Mouse (Mus musculus): ENCODE results near the gene 4930507D05Rik. TPM values are rescaled to one million over a fixed set of nuclear protein-coding genes. Genes with fewer than 3 reads are reported as not detected.

4930507D05Rik gene
- polyA plus RNA-seq, 1 experiment from 2014 or later: 1.2 TPM

- Histone ChIP-seq H3K4me1 (ENCODE audit: control insufficient read depth, insufficient read depth, low read length) (no peaks in the 10 kb centered on the region), H3K36me3 (replicated peaks; ENCODE audit: control insufficient read depth, insufficient read depth, low read depth, low read length) (no peaks in the 10 kb centered on the region), H3K4me2 (ENCODE audit: low read depth, low read length) (no peak overlapping the region), H3K27ac (replicated peaks; ENCODE audit: low read depth, low read length) (no peak overlapping the region), H3K4me3 (ENCODE audit: low read depth, low read length) (no peak overlapping the region), H3K9me3 (replicated peaks; ENCODE audit: control insufficient read depth, low read length) (no peaks in the 10 kb centered on the region), H3K27me3 (ENCODE audit: control insufficient read depth, insufficient read depth, low read length) (no peaks in the 10 kb centered on the region), H3K9ac (replicated peaks; ENCODE audit: low read length) (no peak overlapping the region)
- ATAC-seq (replicated peaks; ENCODE audit: insufficient number of reproducible peaks, low FRiP score, low TSS enrichment, low read depth): no peak
- WGBS: 52% methylated on average over 7 of the region's 7 CpGs
- DNase-seq (ENCODE audit: low spot score): no peak
Measured at GRCm38 (mm10) chr10:62418831-62419356, 30.4 kb upstream of the 4930507D05Rik start.

- ATAC-seq (replicated peaks; ENCODE audit: insufficient number of reproducible peaks, low FRiP score, low TSS enrichment, low read depth) (no peak), DNase-seq (ENCODE audit: low spot score) (no peak)
- H3K27ac ChIP-seq (replicated peaks; ENCODE audit: low read depth, low read length): no peak overlapping the region
- H3K36me3 ChIP-seq (replicated peaks; ENCODE audit: control insufficient read depth, insufficient read depth, low read depth, low read length): no peaks in the 10 kb centered on the region
- no peak overlapping the region for H3K9ac ChIP-seq (replicated peaks; ENCODE audit: low read length)
- no peaks in the 10 kb centered on the region for H3K27me3 ChIP-seq (ENCODE audit: control insufficient read depth, insufficient read depth, low read length)
- no peaks in the 10 kb centered on the region for H3K4me1 ChIP-seq (ENCODE audit: control insufficient read depth, insufficient read depth, low read length)
- H3K4me2 ChIP-seq (ENCODE audit: low read depth, low read length): no peak overlapping the region
- no peak overlapping the region for H3K4me3 ChIP-seq (ENCODE audit: low read depth, low read length)
- H3K9me3 ChIP-seq (replicated peaks; ENCODE audit: control insufficient read depth, low read length): no peaks in the 10 kb centered on the region
- 68% methylated on average over 5 of the region's 5 CpGs for WGBS
Measured at GRCm38 (mm10) chr10:62419422-62419821, 29.9 kb upstream of the 4930507D05Rik start.

DNA sequence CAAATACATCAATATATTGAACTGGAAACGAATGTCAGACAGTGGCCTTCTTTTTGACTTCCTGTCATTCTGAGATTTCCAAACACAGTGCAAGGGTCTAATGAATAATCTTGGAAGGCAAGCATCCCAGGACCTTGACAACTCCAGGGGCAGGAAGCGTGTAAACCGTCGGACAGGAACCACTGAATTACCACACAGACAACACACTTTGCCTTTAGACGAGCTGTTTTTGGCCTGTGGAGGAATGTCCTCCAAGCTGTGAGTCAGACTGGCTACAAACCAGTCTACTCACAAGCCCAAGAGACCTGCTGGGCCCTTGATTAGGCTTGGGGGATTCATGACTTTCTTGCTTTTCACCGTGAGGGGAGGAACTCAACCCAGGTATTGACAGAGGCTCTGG, 28.9 kb upstream of the 4930507D05Rik start:
- Histone ChIP-seq H3K9ac (replicated peaks; ENCODE audit: low read length) (no peak overlapping the region), H3K27ac (replicated peaks; ENCODE audit: low read depth, low read length) (no peak overlapping the region), H3K4me1 (ENCODE audit: control insufficient read depth, insufficient read depth, low read length) (no peaks in the 10 kb centered on the region), H3K4me3 (ENCODE audit: low read depth, low read length) (no peak overlapping the region), H3K4me2 (ENCODE audit: low read depth, low read length) (no peak overlapping the region), H3K27me3 (ENCODE audit: control insufficient read depth, insufficient read depth, low read length) (no peaks in the 10 kb centered on the region), H3K9me3 (replicated peaks; ENCODE audit: control insufficient read depth, low read length) (no peaks in the 10 kb centered on the region), H3K36me3 (replicated peaks; ENCODE audit: control insufficient read depth, insufficient read depth, low read depth, low read length) (no peaks in the 10 kb centered on the region)
- DNase-seq (ENCODE audit: low spot score): no peak
- ATAC-seq (replicated peaks; ENCODE audit: insufficient number of reproducible peaks, low FRiP score, low TSS enrichment, low read depth): no peak
- 72% methylated on average over 6 of the region's 6 CpGs for whole genome bisulfite sequencing

DNA sequence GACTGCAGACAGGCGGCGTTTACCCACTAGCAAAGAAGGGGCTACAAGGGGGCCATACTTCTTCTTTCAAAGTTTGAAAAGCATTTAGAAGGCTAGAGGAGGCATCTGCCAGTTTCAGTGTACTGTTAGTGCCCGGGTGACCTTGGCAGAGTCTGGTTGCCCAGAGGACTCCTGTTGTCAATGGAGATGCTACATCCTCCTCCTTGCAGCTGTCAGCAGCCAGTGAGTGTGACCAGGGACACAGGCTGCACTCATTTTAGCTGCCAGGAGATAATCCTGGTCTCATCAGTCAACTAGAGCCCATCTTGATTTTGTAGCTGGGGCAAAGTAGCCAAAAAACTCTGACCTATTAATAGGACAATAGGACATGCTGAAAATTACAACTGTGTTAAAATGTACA, 28.2 kb upstream of the 4930507D05Rik start:
- Histone ChIP-seq H3K27ac (replicated peaks; ENCODE audit: low read depth, low read length) (no peak overlapping the region), H3K4me2 (ENCODE audit: low read depth, low read length) (no peak overlapping the region), H3K4me1 (ENCODE audit: control insufficient read depth, insufficient read depth, low read length) (no peaks in the 10 kb centered on the region), H3K27me3 (ENCODE audit: control insufficient read depth, insufficient read depth, low read length) (no peaks in the 10 kb centered on the region), H3K36me3 (replicated peaks; ENCODE audit: control insufficient read depth, insufficient read depth, low read depth, low read length) (no peaks in the 10 kb centered on the region), H3K9ac (replicated peaks; ENCODE audit: low read length) (no peak overlapping the region), H3K9me3 (replicated peaks; ENCODE audit: control insufficient read depth, low read length) (no peaks in the 10 kb centered on the region), H3K4me3 (ENCODE audit: low read depth, low read length) (no peak overlapping the region)
- ATAC-seq (replicated peaks; ENCODE audit: insufficient number of reproducible peaks, low FRiP score, low TSS enrichment, low read depth): no peak
- DNase-seq (ENCODE audit: low spot score): no peak
- 84% methylated on average over 3 of the region's 3 CpGs for WGBS

DNA sequence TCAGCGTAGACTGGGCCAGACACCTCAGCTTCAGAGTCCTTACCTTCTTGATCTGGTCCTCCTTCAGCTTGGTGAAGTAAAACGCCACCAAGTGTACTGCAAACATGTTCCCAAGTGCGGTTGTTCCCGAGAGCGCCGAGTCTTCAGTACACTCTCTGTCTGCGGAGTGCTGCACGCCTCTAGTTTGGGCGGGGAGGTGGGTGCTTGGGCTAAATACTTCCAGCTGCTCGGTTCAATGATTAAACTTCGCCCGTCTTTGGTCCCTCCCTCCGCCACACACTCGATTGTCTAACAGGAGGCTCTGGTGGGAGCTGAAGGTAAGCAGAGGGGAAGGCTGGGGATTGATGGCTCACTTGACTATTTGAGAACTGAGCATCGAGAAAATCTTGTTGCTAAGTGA, 27.0 kb upstream of the 4930507D05Rik start, which contains the start of gene Hkdc1:
Hkdc1 (minus strand) TSS at position 237 of the 400 bp plus-strand sequence.
- Histone ChIP-seq H3K9me3 (replicated peaks; ENCODE audit: control insufficient read depth, low read length) (no peaks in the 10 kb centered on the region), H3K4me2 (ENCODE audit: low read depth, low read length) (no peak within 1 kb of the TSS), H3K36me3 (replicated peaks; ENCODE audit: control insufficient read depth, insufficient read depth, low read depth, low read length) (no peaks in the 10 kb centered on the region), H3K27me3 (ENCODE audit: control insufficient read depth, insufficient read depth, low read length) (no peaks in the 10 kb centered on the region), H3K4me3 (ENCODE audit: low read depth, low read length) (no peak within 1 kb of the TSS), H3K27ac (replicated peaks; ENCODE audit: low read depth, low read length) (no peak within 1 kb of the TSS), H3K4me1 (ENCODE audit: control insufficient read depth, insufficient read depth, low read length) (no peaks in the 10 kb centered on the region), H3K9ac (replicated peaks; ENCODE audit: low read length) (no peak within 1 kb of the TSS)
- ATAC-seq (replicated peaks; ENCODE audit: insufficient number of reproducible peaks, low FRiP score, low TSS enrichment, low read depth) (no peak; the same call in 1 of the 2 replicates), DNase-seq (ENCODE audit: low spot score) (peak; percentile 73)
- WGBS: 36% methylated on average over 15 of the region's 15 CpGs

DNA sequence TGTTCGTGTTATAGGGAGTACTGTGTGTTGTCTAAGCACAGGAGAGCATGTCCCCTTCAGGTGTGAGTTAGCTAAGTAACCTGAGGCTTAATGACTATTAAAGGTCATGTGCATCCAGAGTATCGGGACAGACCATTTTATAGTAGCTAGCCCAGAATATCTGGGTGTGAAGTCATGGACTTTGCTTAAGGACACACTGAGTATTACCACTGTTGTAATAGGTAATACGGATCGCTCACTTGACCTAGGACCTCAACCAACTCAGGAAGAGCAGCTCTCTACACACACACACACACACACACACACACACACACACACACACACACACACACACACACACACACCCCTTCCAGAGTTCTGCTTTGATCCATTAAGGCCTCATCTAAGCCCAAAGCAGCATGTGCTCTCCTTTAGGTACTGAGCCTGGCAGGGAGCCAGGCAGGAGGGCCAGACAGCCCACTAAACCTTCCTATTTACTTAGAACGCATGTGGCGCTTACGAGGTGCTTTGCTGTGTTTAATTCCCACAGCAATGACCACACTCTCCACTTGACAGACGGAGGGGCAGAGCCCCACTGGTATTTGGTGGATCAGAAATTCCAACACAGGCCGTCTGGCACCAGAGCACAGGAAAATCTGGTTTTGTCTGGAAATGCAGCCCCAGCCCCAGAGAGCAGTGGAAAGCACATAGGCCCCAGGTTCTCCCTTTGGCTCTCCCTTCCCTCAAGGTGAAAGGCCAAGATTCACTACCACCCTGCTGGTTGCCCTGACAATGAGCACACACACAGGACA, 24.0 kb upstream of the 4930507D05Rik start:
- Histone ChIP-seq H3K4me1 (ENCODE audit: control insufficient read depth, insufficient read depth, low read length) (no peaks in the 10 kb centered on the region), H3K9ac (replicated peaks; ENCODE audit: low read length) (no peak overlapping the region), H3K4me3 (ENCODE audit: low read depth, low read length) (no peak overlapping the region), H3K9me3 (replicated peaks; ENCODE audit: control insufficient read depth, low read length) (no peaks in the 10 kb centered on the region), H3K27ac (replicated peaks; ENCODE audit: low read depth, low read length) (no peak overlapping the region), H3K36me3 (replicated peaks; ENCODE audit: control insufficient read depth, insufficient read depth, low read depth, low read length) (no peaks in the 10 kb centered on the region; the same call in 1 of the 2 replicates), H3K27me3 (ENCODE audit: control insufficient read depth, insufficient read depth, low read length) (no peaks in the 10 kb centered on the region), H3K4me2 (ENCODE audit: low read depth, low read length) (no peak overlapping the region)
- no peak for DNase-seq (ENCODE audit: low spot score)
- WGBS: 51% methylated on average over 9 of the region's 9 CpGs
- ATAC-seq (replicated peaks; ENCODE audit: insufficient number of reproducible peaks, low FRiP score, low TSS enrichment, low read depth): no peak

GRCm38 (mm10) chr10:62430427-62430826, 18.9 kb upstream of the 4930507D05Rik start:
- DNase-seq (ENCODE audit: low spot score): no peak
- no peaks in the 10 kb centered on the region; the same call in none of the 2 replicates for H3K36me3 ChIP-seq (replicated peaks; ENCODE audit: control insufficient read depth, insufficient read depth, low read depth, low read length)
- no peaks in the 10 kb centered on the region for H3K27me3 ChIP-seq (ENCODE audit: control insufficient read depth, insufficient read depth, low read length)
- H3K4me3 ChIP-seq (ENCODE audit: low read depth, low read length): no peak overlapping the region
- no peak overlapping the region for H3K9ac ChIP-seq (replicated peaks; ENCODE audit: low read length)
- 94% methylated on average over 5 of the region's 5 CpGs for WGBS
- ATAC-seq (replicated peaks; ENCODE audit: insufficient number of reproducible peaks, low FRiP score, low TSS enrichment, low read depth): no peak
- no peak overlapping the region for H3K27ac ChIP-seq (replicated peaks; ENCODE audit: low read depth, low read length)
- H3K9me3 ChIP-seq (replicated peaks; ENCODE audit: control insufficient read depth, low read length): no peaks in the 10 kb centered on the region
- no peak overlapping the region for H3K4me2 ChIP-seq (ENCODE audit: low read depth, low read length)
- H3K4me1 ChIP-seq (ENCODE audit: control insufficient read depth, insufficient read depth, low read length): no peaks in the 10 kb centered on the region

GRCm38 (mm10) chr10:62450280-62450640, 971 bp downstream of the 4930507D05Rik start:
- H3K4me1 ChIP-seq (ENCODE audit: control insufficient read depth, insufficient read depth, low read length): no peaks in the 10 kb centered on the region
- H3K4me2 ChIP-seq (ENCODE audit: low read depth, low read length): peak overlapping the region; percentile 57
- no peaks in the 10 kb centered on the region for H3K9me3 ChIP-seq (replicated peaks; ENCODE audit: control insufficient read depth, low read length)
- H3K36me3 ChIP-seq (replicated peaks; ENCODE audit: control insufficient read depth, insufficient read depth, low read depth, low read length): no peaks in the 10 kb centered on the region; the same call in 1 of the 2 replicates
- H3K27me3 ChIP-seq (ENCODE audit: control insufficient read depth, insufficient read depth, low read length): no peaks in the 10 kb centered on the region
- WGBS: 39% methylated on average over 18 of the region's 18 CpGs
- no peak for DNase-seq (ENCODE audit: low spot score)
- H3K4me3 ChIP-seq (ENCODE audit: low read depth, low read length): peak overlapping the region; percentile 96
- no peak; the same call in 1 of the 2 replicates for ATAC-seq (replicated peaks; ENCODE audit: insufficient number of reproducible peaks, low FRiP score, low TSS enrichment, low read depth)
- H3K27ac ChIP-seq (replicated peaks; ENCODE audit: low read depth, low read length): 0 out of 2 replicates have a peak overlapping the region, but pooled peaks have one; percentile 79
- H3K9ac ChIP-seq (replicated peaks; ENCODE audit: low read length): peak overlapping the region; percentile 94
